Mouse (Mus musculus) forebrain, embryonic 13.5 days (tissue): ENCODE measurements around the gene Mphosph10. TPM values are rescaled to one million over a fixed set of nuclear protein-coding genes. Genes with fewer than 3 reads are reported as not detected.

Source experiments
- ATAC-seq: fragments of 200-750 bp; cut with Nextera tagmentation; 2 replicates; pipeline ENCODE4 v1.8.0; 2017
- H3K27ac ChIP-seq: fragments of 300-500 bp; sonication (generic); 2 replicates; pipeline ENCODE4 v1.5.1; 2015; ENCODE audit warnings: inconsistent platforms, mild to moderate bottlenecking, moderate library complexity
- H3K27me3 ChIP-seq: fragments of 300-500 bp; sonication (generic); 2 replicates; pipeline ENCODE4 v1.6.1; 2015; ENCODE audit warnings: mild to moderate bottlenecking, inconsistent platforms
- H3K36me3 ChIP-seq: fragments of 300-500 bp; sonication (generic); 2 replicates; pipeline ENCODE4 v1.6.1; 2015; ENCODE audit warnings: mild to moderate bottlenecking, inconsistent platforms; ENCODE audit not compliant: poor library complexity, severe bottlenecking
- H3K4me1 ChIP-seq: fragments of 300-500 bp; sonication (generic); 2 replicates; pipeline ENCODE4 v1.6.1; 2015; ENCODE audit warnings: inconsistent platforms
- H3K4me2 ChIP-seq: fragments of 300-500 bp; sonication (generic); 2 replicates; pipeline ENCODE4 v1.6.1; 2015; ENCODE audit warnings: inconsistent platforms, mild to moderate bottlenecking, moderate library complexity
- H3K4me3 ChIP-seq: fragments of 300-500 bp; sonication (generic); 2 replicates; pipeline ENCODE4 v1.5.1; 2015; ENCODE audit warnings: mild to moderate bottlenecking, inconsistent platforms
- H3K9ac ChIP-seq: fragments of 300-500 bp; sonication (generic); 2 replicates; pipeline ENCODE4 v1.6.1; 2015; ENCODE audit warnings: mild to moderate bottlenecking, inconsistent platforms
- H3K9me3 ChIP-seq: fragments of 300-500 bp; sonication (generic); replicated peaks from 2 replicates; pipeline ENCODE4 v1.6.1; 2016; ENCODE audit warnings: inconsistent platforms
- WGBS: fragments of 180-500 bp; shearing (Covaris S2); methylation state at CpG from one replicate; pipeline ENCODE4 v1.1.7; 2015; 5-methylcytosine and 5-hydroxymethylcytosine counted together
- polyA plus RNA-seq: library from polyadenylated mRNA; unstranded; fragments of >200 nt; fragmentation: Nextera tagmentation; extraction: Ambion mirVana; gene quantifications from 2 replicates; pipeline ENCODE4 v1.2.1, GENCODE M21; 2015

The Mphosph10 gene
- polyA plus RNA-seq, 1 experiment from 2014 or later = 38.0 TPM

DNA sequence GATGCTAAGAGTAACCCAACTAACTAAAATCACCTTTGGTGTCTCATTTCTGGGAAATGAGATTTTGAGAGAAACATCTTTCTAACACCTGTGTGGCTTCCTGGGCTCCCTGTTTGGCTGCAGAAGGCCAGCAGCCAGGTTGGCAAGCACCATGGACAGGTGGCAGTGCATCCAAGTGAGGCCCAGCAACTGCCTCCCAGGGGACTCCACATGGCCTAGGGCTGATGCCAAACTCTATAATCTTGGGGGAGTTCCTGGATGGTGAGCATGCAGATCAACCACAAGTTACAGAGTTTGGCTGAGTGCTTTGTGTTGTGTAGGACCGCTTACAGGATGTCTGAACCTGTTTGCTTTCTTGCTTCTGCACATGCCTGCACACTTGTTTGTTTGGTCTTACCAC, 59.4 kb downstream of the Mphosph10 start:
- no peak overlapping the region for H3K9ac ChIP-seq
- peaks cover 45% of the 10 kb centered on the region for H3K36me3 ChIP-seq
- no peak overlapping the region for H3K4me3 ChIP-seq
- H3K4me2 ChIP-seq = no peak overlapping the region
- WGBS = 90% methylated on average over 1 of the region's 1 CpGs
- H3K27me3 ChIP-seq = no peaks in the 10 kb centered on the region
- H3K9me3 ChIP-seq = no peaks in the 10 kb centered on the region
- H3K27ac ChIP-seq = no peak overlapping the region
- H3K4me1 ChIP-seq = no peaks in the 10 kb centered on the region
- no peak for ATAC-seq

DNA sequence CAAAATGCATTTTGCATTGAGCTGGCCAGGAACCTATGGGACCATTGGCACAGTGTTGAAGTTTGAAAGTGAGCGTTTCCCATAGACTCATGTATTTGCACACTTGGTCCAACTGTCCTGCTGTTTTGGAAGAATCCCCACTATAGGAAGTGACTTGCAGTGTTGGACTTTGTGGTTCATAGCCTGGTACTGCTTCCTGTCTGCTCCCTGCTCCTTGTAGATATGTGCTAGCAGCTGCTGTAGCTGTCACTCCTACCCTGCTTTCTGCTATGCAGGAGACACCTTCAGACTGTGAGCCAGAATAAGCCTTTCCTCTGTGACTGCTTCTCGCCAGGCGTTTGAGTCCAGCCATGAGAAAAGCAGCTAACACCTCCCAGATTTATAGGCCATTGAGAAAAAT, 60.8 kb downstream of the Mphosph10 start:
- H3K4me3 ChIP-seq = no peak overlapping the region
- H3K36me3 ChIP-seq = peaks cover 34% of the 10 kb centered on the region
- H3K4me2 ChIP-seq = no peak overlapping the region
- no peak overlapping the region for H3K9ac ChIP-seq
- no peak for ATAC-seq
- no peak overlapping the region for H3K27ac ChIP-seq
- no peaks in the 10 kb centered on the region for H3K4me1 ChIP-seq
- 86% methylated on average over 3 of the region's 3 CpGs for WGBS
- H3K9me3 ChIP-seq = no peaks in the 10 kb centered on the region
- H3K27me3 ChIP-seq = no peaks in the 10 kb centered on the region

DNA sequence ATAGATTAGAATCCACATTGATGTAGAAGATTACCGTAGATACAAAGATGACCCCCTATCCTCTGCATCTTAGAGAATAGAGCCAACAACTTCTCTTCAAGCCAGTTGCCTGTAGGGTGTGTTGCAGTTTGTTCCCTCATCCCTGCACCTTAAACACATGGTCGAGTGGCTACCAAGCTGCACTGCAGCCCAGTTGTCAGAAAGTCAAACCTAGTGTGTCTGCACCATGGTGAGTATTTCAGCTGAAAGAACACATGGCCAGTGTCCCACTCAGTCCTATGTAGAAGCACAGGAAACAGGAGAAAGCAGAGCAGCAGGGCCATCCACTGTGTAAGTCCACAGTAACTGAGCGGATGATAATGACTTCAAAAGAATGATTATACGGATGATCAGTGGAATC, 64.6 kb downstream of the Mphosph10 start:
- no peak overlapping the region for H3K4me3 ChIP-seq
- no peaks in the 10 kb centered on the region for H3K4me1 ChIP-seq
- H3K4me2 ChIP-seq = no peak overlapping the region
- H3K9me3 ChIP-seq = no peaks in the 10 kb centered on the region
- no peak overlapping the region for H3K27ac ChIP-seq
- 85% methylated on average over 4 of the region's 4 CpGs for WGBS
- no peak for ATAC-seq
- no peak overlapping the region for H3K9ac ChIP-seq
- no peaks in the 10 kb centered on the region for H3K27me3 ChIP-seq
- H3K36me3 ChIP-seq = peaks cover 22% of the 10 kb centered on the region

- no peak overlapping the region for H3K9ac ChIP-seq
- no peaks in the 10 kb centered on the region for H3K27me3 ChIP-seq
- no peak overlapping the region for H3K27ac ChIP-seq
- no peak overlapping the region for H3K4me2 ChIP-seq
- peaks cover 21% of the 10 kb centered on the region for H3K36me3 ChIP-seq
- ATAC-seq = peak; percentile 79
- WGBS = 22% methylated on average over 1 of the region's 1 CpGs
- no peak overlapping the region for H3K4me3 ChIP-seq
- no peaks in the 10 kb centered on the region for H3K9me3 ChIP-seq
- H3K4me1 ChIP-seq = no peaks in the 10 kb centered on the region
Measured at GRCm38 (mm10) chr7:64326892-64327291, 65.2 kb downstream of the Mphosph10 start.

Other genes with a start within 250 kb of the Mphosph10 start
- 0.13 and 0.47 TPM in 2 replicates for gene Trpm1, start 238.4 kb downstream of the Mphosph10 start, polyA plus RNA-seq
- 8.4 and 9.1 TPM in 2 replicates for gene Mtmr10, start 104.6 kb downstream of the Mphosph10 start, polyA plus RNA-seq
- gene Fan1, start 18.2 kb downstream of the Mphosph10 start, polyA plus RNA-seq = 8.6 and 9.1 TPM in 2 replicates
- 39.1 and 44.9 TPM in 2 replicates for gene Mcee, start 339 bp upstream of the Mphosph10 start, polyA plus RNA-seq
- 115 and 132 TPM in 2 replicates for gene Apba2, start 109.4 kb upstream of the Mphosph10 start, polyA plus RNA-seq